Mouse (Mus musculus): ENCODE measurements around the gene Tgif2.
"Not testable (repeated sequence)": the region's sequence is repeated elsewhere in the genome, so short reads cannot be mapped to it uniquely, and the experiment has no call there.

Tgif2 gene

DNA sequence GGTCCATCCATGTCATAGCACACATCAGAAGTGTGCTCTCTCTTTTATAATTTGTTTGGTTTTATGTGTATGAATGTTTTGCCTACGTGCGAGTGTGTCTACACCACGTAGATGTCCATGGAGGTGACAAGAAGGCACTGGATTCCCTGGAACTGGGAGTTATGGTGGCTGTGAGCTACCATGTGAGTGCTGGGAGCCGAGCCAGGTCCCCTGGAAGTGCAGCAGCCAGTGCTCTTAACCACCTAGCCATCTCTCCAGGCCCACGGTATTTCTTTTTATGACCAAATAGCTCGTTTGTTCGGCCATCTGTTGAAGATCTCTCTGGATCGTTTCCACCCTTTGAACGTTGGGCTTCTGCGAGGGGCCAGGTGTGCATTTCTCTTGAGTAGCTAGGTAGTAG, 3.5 kb downstream of the Tgif2 start:
- DNase-seq (ENCODE audit: low spot score): no peak

- no peak for DNase-seq (ENCODE audit: low spot score)
These were observed 4.9 kb downstream of the Tgif2 start for GRCm38 (mm10) chr2:156844715-156845114.

DNA sequence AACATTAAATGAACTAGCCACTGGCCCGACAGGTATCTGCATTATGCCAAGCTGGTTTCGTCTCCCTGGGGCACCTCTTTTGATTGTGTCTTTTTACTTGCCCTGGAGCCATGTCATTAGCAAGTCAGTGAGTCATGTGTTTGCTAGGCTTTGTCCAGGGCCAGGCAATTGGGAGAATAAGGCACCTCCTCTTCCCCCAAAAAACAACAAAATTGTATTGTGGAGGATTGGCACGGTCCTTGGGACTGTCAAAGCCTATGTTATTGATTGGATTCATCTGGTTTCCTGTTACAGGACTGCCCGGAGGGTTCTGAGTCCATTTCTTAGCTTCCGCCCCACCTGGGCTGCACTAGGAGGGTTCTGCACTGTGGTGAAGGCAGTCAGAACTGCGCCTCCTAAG, 7.8 kb downstream of the Tgif2 start:
- no peak for DNase-seq (ENCODE audit: low spot score)

GRCm38 (mm10) chr2:156848526-156849182, 8.8 kb downstream of the Tgif2 start:
- no peak for DNase-seq (ENCODE audit: low spot score)

DNA sequence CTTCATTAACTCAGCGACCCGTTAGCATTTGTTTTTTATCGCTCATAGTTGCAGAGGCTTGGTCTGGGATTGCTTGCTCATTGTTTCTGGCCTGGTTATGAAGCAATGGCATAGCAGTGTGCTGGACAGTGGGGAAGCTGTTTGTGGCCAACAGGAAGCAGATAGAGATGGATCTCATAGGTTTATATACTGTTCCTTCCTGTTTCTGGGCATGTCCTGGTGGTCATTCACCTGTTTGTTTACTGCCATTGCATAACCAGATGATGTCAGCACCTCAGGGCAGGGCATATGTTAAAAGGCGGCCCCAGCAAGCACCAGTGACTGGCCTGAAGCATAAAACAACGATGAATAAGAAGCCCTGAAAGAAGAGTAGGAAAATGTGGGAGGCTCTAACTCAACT, 10.7 kb downstream of the Tgif2 start:
- DNase-seq (ENCODE audit: low spot score): no peak

- DNase-seq (ENCODE audit: low spot score): not testable (repeated sequence)
These were observed 13.8 kb downstream of the Tgif2 start for GRCm38 (mm10) chr2:156853584-156853983.

DNA sequence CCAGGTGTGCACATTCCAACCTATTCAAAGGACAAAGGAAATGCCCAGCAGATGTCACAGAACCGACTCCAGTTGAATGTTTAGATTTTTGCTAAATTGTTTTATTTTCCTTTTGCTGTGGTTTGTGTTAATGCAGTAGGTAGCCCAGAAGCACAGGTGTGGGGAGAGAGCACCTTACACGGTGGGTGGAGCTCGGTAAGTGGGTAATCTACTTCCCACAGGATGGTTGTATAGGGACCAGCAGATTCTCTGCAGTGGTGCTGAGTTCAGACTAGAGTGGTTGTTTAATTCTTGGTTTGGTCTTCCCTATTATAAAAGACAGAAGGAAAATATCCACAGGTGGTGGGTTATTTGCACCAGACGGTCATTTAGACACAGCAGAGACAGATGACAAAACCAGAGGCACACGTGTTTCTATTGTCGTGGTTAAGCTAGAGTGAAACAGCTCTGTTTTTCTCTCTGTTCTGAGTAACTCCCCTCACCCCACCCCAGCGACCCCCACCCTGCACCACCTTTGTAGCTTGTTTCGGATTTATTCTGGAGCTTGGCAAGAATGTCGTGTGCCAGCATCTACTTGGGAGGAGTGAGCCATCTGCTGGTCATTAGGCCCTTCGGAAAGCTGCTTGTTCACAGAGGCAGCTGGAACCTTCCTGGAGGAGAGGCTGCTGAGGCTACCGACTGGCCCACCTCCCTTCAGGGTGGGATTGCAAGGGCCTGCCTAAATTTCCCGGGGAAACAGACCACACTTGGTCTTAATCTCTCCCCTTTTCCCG, 14.4 kb downstream of the Tgif2 start:
- peak; percentile 58 for DNase-seq (ENCODE audit: low spot score)

DNA sequence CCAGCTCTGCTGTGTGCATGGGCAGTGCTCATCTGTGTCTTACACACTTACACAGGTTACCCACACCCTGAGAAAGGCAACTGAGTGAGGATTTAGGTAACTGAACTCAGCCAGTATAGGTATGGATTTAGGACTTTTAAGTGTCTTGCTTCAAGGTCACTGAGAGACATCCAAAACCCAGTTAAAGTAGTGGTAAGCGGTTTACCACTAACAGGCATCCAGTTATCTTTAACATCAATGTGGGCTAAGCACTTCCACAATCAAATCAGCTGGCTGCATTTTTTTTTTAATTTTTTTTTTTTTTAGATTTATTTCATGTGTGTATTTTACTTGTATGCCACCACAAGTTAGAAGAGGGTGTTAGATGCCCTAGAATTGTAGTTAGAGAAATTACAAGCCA, 16.5 kb downstream of the Tgif2 start:
- no peak for DNase-seq (ENCODE audit: low spot score)

- DNase-seq (ENCODE audit: low spot score): no peak
These were observed 17.6 kb downstream of the Tgif2 start for GRCm38 (mm10) chr2:156857385-156857791.

GRCm38 (mm10) chr2:156857835-156858234, 18.0 kb downstream of the Tgif2 start, which contains the start of gene 4930518I15Rik:
4930518I15Rik (minus strand) TSS chr2:156857946.
- DNase-seq (ENCODE audit: low spot score): no peak

DNA sequence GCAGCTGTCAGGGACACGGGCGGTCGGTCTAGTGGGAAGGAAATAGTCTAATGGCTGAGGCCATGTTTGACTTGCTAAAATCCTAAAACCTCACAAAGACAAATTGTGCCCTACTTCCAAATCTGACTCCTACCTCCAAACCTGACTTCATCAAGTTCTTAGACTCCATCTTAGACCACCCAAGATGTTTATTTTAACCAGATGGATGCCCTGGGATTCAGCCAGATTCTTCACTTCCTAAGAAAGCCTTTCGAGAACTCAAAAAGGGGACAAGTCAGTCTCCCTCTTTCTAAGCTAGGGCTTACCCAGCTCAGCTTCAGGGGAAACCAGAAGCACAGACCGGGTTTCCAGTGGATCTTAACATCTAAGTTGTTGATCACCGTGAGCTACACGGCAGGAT, 18.9 kb downstream of the Tgif2 start:
- no peak for DNase-seq (ENCODE audit: low spot score)

- peak; percentile 71 for DNase-seq (ENCODE audit: low spot score)
These were observed 22.4 kb downstream of the Tgif2 start for GRCm38 (mm10) chr2:156862041-156862717.

DNA sequence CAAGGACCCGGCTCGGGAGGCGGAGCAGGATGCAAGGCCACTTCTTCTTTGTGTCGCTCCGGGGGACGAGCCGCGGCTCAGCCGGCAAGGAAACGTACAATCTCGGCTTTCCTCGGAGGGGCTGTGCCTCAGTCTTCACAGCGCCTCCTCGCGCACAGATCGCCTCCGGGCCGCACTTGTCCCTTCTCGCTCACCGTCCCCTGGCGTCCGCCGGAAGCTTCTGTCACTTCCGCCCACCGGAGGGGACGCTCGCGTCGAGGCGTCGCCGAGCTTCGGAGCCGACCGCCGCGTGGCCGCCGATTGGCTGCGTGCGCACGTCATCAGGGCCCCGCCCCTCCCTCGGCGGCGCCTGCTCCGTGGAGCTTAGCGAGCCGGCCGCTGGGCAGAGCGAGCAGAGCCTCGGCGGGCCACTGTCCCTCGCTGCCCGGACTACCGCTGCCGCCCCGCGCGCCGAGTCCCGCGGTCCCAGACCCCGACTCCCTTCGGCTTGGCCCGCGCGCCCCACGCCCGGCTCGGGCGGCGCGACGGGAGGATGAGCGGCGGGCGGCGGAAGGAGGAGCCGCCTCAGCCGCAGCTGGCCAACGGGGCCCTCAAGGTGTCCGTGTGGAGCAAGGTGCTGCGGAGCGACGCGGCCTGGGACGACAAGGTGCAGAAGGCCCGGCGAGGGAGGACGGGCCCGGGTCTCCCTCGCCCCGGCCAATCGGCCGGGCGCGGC, 23.1 kb downstream of the Tgif2 start, which contains the start of gene Rab5if:
Gene Rab5if, plus strand, starts transcription at position 357 of the 715 bp plus-strand sequence.
- peak; percentile 99 for DNase-seq (ENCODE audit: low spot score)

GRCm38 (mm10) chr2:156863487-156864160, 23.8 kb downstream of the Tgif2 start:
- DNase-seq (ENCODE audit: low spot score): peak; percentile 17

- DNase-seq (ENCODE audit: low spot score): no peak
These were observed 24.7 kb downstream of the Tgif2 start for GRCm38 (mm10) chr2:156864481-156864880.

DNA sequence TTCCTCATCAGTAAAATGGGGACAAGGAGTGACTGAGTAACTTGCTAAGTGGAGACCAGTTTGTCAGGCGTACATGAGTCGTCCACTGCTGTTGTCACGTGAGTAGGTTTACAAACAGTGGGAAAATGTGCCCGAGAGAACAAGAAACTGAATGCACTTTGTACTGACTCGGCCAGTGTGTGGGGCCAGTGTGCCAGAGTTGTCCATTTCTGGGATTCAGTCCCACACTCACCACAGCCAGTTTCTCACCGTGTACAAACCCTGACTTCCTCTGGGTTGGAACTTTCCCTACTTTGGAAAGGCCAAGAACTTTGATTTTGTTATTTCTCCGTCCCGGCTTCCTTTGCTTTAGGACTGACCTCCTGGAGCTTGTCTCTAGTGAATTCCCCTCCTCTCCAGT, 29.2 kb downstream of the Tgif2 start:
- DNase-seq (ENCODE audit: low spot score): no peak

- DNase-seq (ENCODE audit: low spot score): no peak
These were observed 29.7 kb downstream of the Tgif2 start for GRCm38 (mm10) chr2:156869554-156869953.

DNA sequence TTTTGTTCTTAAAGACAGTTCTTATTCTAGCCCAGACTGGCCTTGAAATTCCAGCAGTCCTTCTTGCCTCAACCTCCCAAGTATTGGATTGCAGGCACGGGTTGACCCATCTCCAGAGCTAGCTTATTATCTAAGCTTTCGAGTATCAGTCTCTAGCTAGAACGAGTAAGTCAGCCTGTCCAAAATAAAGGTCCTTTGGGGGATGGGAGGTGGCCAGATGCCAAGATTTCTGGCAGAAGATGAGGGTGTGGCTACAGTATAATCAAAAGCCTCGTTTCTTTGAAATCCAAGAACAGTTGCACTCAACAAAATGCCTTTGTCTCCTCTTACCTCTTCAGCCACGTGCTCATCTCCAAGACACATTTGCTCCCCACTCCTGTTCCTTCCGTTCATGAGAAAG, 30.7 kb downstream of the Tgif2 start:
- no peak for DNase-seq (ENCODE audit: low spot score)

- peak; percentile 77 for DNase-seq (ENCODE audit: low spot score)
These were observed 33.8 kb downstream of the Tgif2 start for GRCm38 (mm10) chr2:156873629-156874028.

DNA sequence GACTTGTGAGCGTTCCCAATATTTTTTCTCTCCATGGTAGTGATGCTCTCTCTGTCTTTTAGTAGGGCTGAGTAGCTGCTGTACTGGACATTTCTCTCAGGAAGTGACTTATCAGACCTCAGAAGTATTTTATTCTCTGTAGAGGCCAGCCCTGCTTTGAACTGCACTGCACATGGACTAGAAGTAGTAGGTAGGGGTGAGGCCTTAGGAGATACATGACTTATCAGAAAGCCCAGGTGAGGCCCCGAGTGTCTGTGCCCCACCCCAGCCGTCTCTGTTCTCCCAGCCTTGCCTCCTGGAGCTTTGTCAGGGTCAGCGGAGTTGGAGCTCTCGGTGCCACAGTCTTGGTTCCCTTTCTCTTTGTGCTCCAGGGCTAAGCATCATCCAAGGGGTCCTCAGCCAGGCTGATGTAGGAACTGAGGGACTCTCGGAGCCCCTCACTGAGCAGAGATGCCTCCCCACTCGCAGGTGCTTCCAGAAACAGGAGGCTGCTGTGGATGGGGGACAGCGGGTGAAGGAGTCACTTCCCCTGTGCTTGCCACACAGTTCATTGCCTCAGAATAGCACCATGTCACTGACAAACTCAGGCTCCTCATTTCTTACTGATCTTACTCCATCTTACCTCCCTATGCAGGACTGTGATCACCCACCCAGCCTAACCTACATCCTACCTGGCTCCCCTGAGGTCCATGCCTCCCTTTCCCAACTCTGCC, 34.4 kb downstream of the Tgif2 start:
- DNase-seq (ENCODE audit: low spot score): no peak

Measured in embryo, embryonic 10 days (tissue).